Mouse (Mus musculus): Measurements from ENCODE around the gene Csf1.
"Not testable (repeated sequence)": the region's sequence is repeated elsewhere in the genome, so short reads cannot be mapped to it uniquely, and the experiment has no call there.

The Csf1 gene

GRCm38 (mm10) chr3:107748260-107748955, 11.9 kb downstream of the Csf1 start:
- no peak for DNase-seq (ENCODE audit: low spot score)

- no peak for DNase-seq (ENCODE audit: low spot score)
These were observed 14.2 kb downstream of the Csf1 start for GRCm38 (mm10) chr3:107746026-107746425.

DNA sequence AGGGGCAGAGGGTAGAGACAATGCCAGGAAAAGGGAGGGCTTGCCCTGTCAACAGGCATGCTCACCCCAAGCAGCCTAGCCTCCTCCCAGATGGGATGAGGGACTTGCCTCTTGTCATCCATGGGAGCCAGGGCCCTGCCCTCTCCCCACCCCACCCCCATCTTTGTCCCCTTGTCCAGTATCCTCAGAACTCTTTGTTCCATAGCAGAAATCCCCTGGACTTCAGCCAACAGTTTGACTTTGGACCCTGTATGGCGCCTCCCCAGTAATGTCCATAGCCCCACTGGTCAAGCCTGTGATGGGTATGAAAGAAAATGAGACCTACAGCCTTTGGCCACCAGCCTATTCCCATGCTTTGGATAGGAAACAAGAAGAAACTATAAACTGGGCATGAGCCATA, 16.6 kb downstream of the Csf1 start:
- no peak for DNase-seq (ENCODE audit: low spot score)

DNA sequence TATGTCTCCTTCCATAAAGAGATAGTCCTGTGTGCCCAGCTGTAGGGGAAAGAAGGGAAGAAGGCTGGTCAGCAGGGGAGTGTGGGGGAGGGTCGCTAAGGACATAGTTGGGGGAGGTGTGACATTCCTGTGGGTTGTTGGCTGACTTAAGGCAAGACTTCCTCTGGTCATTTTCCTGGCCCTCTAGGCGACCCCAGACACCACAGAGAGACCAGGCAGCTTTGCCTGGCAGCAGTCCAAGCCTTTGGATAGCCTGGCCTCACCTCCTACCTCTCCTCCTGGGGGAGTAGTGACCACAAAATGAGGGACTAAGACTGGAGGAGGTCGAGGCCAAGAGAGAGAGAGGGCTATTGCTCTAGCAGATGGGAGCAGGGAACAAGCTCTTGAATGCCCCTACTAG, 17.2 kb downstream of the Csf1 start:
- no peak for DNase-seq (ENCODE audit: low spot score)

GRCm38 (mm10) chr3:107742071-107742710, 18.1 kb downstream of the Csf1 start:
- no peak for DNase-seq (ENCODE audit: low spot score)

DNA sequence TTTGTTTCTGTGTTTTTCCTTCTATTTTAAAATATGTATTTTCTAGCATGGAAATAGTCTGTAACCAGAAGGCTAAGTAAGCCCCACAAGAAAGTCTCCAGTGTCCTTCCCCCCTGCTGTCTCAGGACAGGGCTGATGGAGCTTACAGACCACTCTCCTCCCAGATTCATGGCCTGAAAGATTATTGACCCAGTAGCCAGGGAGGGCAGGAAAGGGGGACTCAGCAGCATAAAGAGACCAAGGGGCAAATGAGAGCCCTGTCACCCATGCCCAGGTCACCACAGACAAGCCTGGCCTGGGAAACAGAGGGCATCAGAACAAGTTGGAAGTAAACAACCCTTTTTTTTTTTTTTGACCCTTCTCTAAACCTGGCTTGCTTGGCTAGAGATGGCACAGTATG, 18.9 kb downstream of the Csf1 start:
- DNase-seq (ENCODE audit: low spot score) = no peak

DNA sequence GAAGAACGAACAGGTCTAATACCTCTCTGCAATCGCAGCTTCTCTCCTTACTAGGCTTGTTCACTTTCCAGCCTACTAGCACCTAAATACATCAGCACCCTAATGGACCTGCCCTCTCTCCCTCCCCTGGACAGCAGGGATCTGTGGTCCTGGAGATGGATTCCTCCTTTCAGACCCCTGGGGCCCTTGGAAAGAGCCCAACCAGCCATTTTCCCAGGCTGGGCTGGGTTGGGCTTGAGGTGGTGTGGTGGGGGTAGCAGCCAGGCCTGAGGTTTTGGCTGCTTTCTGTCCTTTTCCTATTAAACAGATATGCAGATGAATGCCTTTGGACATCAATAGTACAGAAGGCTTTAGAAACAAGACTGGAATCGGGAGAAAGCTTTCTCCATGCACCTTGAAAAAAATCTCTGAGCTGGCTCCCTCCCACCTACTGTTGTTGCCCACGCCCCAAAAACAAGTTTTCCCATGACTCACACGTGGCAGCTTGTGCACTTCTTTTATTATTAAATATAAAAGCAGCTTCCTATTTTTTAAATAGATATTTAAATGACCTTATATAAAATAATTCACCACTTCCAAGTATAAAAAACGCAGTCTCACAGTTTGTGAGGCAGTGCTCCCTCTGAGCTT, 19.6 kb downstream of the Csf1 start:
- no peak for DNase-seq (ENCODE audit: low spot score)

- no peak for DNase-seq (ENCODE audit: low spot score)
These were observed 20.3 kb downstream of the Csf1 start for GRCm38 (mm10) chr3:107739966-107740365.

DNA sequence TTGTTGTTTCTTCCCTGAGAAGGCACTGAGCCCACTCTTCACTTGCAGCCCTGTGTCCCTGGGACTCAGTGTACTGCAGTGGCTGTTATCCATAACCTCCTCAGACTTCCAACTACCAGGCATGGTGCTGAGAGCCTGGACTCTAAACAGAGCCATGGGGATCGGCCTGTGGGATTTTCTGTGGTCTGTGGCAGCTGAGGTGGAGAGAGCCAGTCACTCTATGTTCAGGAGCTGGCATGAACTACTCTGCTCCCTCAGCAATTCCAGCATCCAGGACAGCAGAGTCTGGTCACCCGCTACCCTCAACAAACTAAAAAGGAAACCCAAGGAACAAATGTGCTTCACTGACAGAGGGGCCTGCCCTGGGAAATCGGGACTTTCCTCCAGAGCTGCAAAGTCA, 20.8 kb downstream of the Csf1 start:
- no peak for DNase-seq (ENCODE audit: low spot score)

- DNase-seq (ENCODE audit: low spot score) = no peak
These were observed 21.6 kb downstream of the Csf1 start for GRCm38 (mm10) chr3:107738620-107739019.

DNA sequence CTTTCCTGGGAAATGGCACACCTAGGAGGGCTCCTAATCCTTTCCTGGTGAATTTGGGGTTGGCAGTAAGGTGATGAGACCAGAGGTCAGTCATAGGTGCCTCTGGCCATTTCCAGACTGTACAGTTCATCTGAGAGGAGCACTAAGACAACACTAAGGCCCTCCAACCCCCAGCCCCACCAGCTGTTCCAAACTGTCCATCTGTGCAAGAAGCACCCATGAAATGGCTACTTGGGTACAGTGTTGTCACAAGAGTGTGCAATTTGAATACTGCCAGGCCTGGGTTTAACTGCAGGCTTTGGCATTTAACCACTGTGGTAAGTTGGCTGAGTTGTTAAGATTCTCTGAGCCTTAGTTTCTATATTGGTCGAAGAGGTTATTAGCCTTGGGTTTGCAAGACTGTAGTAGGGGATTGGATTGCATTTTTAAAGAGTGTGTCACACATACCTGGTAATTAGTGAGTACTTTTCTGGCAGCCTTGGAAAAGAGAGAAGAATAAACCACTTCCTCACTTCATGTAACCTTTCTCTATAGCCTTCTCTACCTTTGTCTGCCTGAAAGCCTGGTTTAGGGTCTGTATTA, 22.6 kb downstream of the Csf1 start:
- no peak for DNase-seq (ENCODE audit: low spot score)

GRCm38 (mm10) chr3:107735620-107736019, 24.6 kb downstream of the Csf1 start:
- not testable (repeated sequence) for DNase-seq (ENCODE audit: low spot score)

- DNase-seq (ENCODE audit: low spot score) = no peak
These were observed 26.9 kb downstream of the Csf1 start for GRCm38 (mm10) chr3:107733329-107733728.

DNA sequence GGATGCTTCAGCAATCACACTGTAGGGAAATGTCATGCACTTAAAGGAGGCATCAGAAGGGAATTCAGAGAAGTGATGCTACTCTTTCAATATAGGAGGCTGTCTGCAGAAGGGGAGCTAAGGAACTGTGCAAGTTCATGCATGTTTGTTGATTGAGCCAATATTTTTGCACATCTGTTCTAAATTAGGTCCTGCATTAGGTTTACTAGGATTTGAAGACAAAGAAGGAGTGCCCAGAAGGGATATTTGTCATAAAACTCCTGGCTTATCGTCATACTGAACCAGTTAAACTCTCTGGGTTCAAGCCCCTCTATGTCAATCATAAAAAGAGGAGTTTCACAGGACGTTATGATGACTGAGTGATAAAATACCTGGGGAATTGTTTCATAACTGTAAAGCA, 30.0 kb downstream of the Csf1 start:
- DNase-seq (ENCODE audit: low spot score) = no peak

DNA sequence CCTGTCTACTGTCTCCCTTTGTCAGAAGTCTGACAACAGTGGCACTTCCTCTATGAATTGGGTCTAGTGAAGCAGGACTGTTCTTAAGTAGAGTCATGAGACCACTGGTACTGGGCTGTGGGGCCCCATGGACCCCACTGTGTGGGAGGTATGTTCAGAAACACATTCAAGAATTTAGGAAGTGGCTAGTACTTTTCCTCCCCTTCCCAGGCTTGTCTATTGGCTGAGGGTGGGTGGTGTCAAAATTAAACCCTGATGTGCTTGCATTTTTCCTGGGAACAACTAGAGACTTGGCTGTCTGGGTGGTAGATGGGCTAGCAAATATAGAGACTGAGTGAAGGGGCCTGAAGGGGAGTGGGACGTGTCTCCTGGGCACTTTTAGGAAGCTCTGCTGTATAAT, 31.8 kb downstream of the Csf1 start:
- no peak for DNase-seq (ENCODE audit: low spot score)

- no peak for DNase-seq (ENCODE audit: low spot score)
These were observed 44.3 kb downstream of the Csf1 start for GRCm38 (mm10) chr3:107715971-107716370.

GRCm38 (mm10) chr3:107714276-107714933, 45.9 kb downstream of the Csf1 start:
- no peak for DNase-seq (ENCODE audit: low spot score)

DNA sequence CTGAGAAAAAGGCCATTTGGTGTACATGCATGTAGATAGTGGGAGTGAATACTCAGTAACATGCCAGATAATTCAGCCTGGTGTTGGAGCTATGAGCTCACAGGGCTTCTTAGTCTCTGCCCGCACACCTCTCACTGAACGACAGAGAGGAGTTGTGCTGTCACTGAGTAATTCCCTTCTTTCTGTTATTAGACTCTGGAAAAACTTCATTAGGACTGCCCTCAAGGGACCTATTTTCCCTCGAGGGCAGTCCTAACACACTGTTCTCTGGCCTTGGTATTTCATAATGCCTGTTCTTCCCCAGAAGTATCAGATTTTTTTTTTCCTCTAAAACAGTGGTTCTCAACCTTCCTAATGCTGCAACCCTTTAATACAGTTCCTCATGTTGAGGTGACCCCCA, 48.2 kb downstream of the Csf1 start:
- no peak for DNase-seq (ENCODE audit: low spot score)

- DNase-seq (ENCODE audit: low spot score) = no peak
These were observed 51.1 kb downstream of the Csf1 start for GRCm38 (mm10) chr3:107709156-107709555.

- no peak for DNase-seq (ENCODE audit: low spot score)
These were observed 53.0 kb downstream of the Csf1 start for GRCm38 (mm10) chr3:107707239-107707638.

DNA sequence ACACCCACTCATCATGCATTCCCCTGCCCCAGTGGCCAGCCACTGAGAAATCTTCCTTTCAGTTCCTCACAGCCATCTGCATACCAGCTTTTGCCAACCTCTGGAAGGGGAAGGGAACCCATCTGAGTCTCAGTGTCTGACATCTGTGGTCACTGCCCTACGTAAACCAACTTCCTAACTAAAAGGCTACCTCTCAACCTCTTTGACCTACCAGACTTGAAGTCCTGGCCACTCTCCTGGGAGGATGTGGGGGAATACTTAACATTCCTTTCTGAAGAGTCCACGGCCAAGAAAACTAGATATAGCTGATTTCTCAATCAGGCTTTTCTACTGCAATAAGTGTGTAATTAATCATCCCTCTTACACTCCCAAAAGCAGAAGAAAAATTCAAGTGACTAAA, 54.1 kb downstream of the Csf1 start:
- DNase-seq (ENCODE audit: low spot score) = no peak

- DNase-seq (ENCODE audit: low spot score) = no peak
These were observed 55.9 kb downstream of the Csf1 start for GRCm38 (mm10) chr3:107704371-107704705.
